Mouse (Mus musculus): ENCODE measurements around the gene Orc6. TPM values are rescaled to one million over a fixed set of nuclear protein-coding genes. Genes with fewer than 3 reads are reported as not detected.
A peak's percentile ranks its signal among the peaks of the same experiment; 100 is the strongest.

Orc6 gene
- polyA plus RNA-seq, 1 experiment from 2014 or later: 111 TPM

DNA sequence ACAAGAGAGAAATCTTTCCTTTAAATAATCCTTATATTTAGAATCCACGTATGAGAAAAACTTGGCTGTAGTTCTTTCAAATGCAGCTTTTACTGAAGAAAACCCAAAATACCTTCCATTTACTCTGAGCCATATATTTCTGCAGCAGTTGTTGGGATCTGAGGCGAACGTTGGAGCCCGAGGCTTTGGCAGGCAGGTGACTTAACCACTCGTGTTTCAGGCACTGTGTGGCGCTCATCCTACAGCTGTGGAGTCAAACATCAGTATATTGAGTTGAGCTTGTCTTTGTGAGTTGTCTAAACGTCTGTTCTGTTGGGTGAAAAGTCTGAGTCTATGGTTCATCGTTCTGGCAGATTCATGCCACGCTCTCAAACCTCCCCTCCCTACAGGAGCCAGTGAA, 27.6 kb downstream of the Orc6 start:
- no peak for ATAC-seq (replicated peaks; ENCODE audit: low FRiP score)
- Histone ChIP-seq H3K4me1 (no peaks in the 10 kb centered on the region), H3K36me3 (no peaks in the 10 kb centered on the region), H3K27ac (no peak overlapping the region), H3K9me3 (replicated peaks) (no peaks in the 10 kb centered on the region), H3K27me3 (no peaks in the 10 kb centered on the region), H3K9ac (no peak overlapping the region), H3K4me3 (replicated peaks) (no peak overlapping the region), H3K4me2 (no peak overlapping the region)
- 72% methylated on average over 9 of the region's 9 CpGs for WGBS

DNA sequence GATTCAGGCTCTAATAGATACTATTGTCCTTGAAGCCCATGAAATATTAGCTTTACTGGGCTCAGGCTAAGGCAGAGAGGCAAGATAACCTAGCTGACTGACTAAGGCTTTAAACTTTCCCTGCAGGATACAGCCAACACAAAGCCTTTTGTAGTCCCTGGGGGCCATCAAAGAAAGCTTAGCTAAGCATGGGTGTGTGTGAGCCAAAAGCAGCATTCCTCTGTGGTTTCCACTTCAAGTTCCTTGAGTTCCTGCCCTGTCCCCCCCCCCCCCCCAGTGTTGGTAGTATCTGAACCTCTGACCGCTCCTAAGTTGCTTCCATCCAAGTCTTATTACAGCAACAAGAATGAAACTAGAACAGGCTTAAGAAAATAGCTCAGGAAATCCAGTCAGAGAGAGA, 30.1 kb downstream of the Orc6 start:
- Histone ChIP-seq H3K4me2 (no peak overlapping the region), H3K27ac (no peak overlapping the region), H3K9ac (no peak overlapping the region), H3K9me3 (replicated peaks) (no peaks in the 10 kb centered on the region), H3K4me1 (no peaks in the 10 kb centered on the region), H3K36me3 (no peaks in the 10 kb centered on the region), H3K27me3 (no peaks in the 10 kb centered on the region), H3K4me3 (replicated peaks) (no peak overlapping the region)
- ATAC-seq (replicated peaks; ENCODE audit: low FRiP score): no peak
- 75% methylated on average over 1 of the region's 1 CpGs for WGBS

DNA sequence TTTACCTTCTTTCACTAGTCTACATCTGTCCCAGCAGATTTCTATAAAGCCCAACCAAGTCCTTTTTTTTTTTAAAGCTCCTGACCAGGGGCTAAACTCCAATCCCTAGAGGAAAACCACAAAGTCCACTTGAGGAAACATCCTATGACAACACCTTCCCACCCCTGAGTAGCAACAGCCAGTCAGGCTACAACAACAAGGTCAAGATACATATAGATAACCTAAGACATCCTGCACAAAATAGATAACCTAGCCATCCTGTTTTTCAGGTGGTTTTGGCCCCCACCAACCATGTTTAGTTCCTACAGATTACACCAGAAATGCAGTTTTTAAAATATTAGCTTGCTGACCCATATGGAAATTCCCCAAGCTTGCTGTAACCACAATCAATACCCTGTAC, 35.7 kb downstream of the Orc6 start:
- Histone ChIP-seq H3K9ac (no peak overlapping the region), H3K36me3 (no peaks in the 10 kb centered on the region), H3K27me3 (no peaks in the 10 kb centered on the region), H3K4me3 (replicated peaks) (no peak overlapping the region), H3K4me1 (peaks cover 8% of the 10 kb centered on the region), H3K4me2 (no peak overlapping the region), H3K9me3 (replicated peaks) (no peaks in the 10 kb centered on the region), H3K27ac (no peak overlapping the region)
- no peak for ATAC-seq (replicated peaks; ENCODE audit: low FRiP score)

DNA sequence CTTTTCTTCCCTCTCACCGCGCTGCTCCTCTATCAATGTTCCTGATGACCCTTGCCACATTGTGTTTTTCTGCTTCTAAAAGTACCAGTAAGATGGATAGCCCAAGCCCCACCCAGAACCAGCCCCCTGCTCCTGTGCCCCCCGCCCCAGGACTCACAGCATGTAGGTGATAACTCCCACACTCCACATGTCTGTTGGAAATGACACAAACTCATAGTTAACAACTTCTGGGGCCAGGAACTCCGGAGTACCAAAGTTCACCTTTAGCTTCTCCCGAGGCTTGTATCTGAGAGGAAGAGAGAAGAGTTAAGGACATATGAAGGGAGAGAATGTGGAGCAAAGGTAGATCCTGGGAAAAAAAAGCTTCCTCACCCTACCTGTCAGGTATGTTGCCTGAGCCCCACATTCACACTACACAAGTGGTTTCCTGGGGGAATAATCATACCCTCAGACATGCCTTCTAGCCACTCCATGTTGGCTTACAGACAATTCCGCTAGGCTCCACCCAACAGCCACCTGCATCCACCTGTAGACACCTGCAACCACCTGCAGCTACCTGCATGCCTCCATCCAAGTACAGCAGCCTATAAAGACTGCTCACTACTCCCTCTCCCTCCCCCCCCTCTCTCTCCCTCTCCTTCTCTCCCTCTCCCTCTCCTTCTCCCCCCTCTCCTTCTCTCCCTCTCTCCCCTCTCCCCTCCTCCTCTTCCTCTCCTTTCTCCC, 36.9 kb downstream of the Orc6 start:
- no peak overlapping the region for H3K4me2 ChIP-seq
- H3K4me1 ChIP-seq: peaks cover 13% of the 10 kb centered on the region
- H3K4me3 ChIP-seq (replicated peaks): no peak overlapping the region
- no peak for ATAC-seq (replicated peaks; ENCODE audit: low FRiP score)
- H3K27ac ChIP-seq: no peak overlapping the region
- H3K27me3 ChIP-seq: no peaks in the 10 kb centered on the region
- no peak overlapping the region for H3K9ac ChIP-seq
- WGBS: 66% methylated on average over 6 of the region's 6 CpGs
- no peaks in the 10 kb centered on the region for H3K36me3 ChIP-seq
- H3K9me3 ChIP-seq (replicated peaks): no peaks in the 10 kb centered on the region

DNA sequence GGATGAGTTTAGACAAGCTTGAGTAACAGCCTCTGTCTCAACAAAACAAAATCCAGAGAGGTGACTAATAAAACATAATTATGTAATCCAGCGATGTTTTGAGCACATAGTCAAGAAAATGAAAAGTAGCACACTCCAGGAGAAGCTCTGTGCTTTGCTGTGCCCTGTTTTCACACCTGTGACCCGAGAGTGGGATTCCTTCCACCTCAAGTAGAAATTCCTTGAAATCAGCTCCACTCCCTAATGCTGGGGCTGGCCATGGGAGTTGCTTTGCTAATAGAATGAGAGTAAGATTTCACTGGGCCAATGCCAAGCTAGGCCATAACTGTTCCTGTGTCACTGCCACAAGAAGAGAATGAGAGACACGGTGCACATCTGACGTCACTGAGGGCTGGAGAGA, 38.2 kb downstream of the Orc6 start:
- WGBS: 58% methylated on average over 4 of the region's 4 CpGs
- Histone ChIP-seq H3K27ac (peak overlapping the region; percentile 41; the same call in 1 of the 2 replicates), H3K27me3 (no peaks in the 10 kb centered on the region), H3K4me2 (no peak overlapping the region), H3K9me3 (replicated peaks) (no peaks in the 10 kb centered on the region), H3K4me1 (peaks cover 13% of the 10 kb centered on the region), H3K9ac (no peak overlapping the region), H3K4me3 (replicated peaks) (no peak overlapping the region), H3K36me3 (no peaks in the 10 kb centered on the region)
- ATAC-seq (replicated peaks; ENCODE audit: low FRiP score): no peak

DNA sequence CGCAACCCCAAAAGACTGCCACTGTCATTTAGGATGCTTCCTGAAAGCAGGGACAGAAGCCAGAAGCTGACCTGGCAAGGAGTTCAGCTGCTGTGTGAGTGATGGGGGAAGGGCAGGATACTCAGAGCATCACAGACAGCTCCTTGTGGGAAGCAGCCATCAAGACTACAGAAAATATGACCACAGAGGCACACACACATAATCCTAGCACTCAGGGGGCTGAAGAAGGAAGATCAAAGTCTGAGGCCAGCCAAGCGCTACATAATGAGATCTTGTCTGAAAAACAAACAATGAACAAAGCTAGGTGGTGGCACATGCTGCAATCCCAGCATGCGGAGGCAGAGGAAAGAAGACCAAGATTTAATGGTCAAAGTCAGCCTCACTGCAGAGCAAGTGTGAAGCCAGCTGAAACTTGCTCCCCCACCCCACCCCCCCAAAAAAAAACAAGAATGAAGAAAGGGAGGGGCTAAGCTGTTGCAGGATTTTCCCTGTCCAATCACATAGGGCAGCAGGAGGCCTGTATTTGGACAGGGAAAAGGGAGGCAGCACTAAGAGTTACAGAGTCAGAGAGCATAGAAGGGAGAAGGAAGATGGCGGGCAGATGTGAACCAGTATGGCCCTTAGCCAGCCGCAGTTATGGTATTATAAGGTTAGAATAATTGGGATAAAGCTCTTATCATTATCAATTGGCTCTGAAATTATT, 40.6 kb downstream of the Orc6 start:
- Histone ChIP-seq H3K27me3 (no peaks in the 10 kb centered on the region), H3K4me1 (peaks cover 13% of the 10 kb centered on the region), H3K9me3 (replicated peaks) (no peaks in the 10 kb centered on the region), H3K36me3 (no peaks in the 10 kb centered on the region), H3K4me2 (no peak overlapping the region), H3K9ac (no peak overlapping the region), H3K27ac (peak overlapping the region; percentile 48; the same call in 1 of the 2 replicates), H3K4me3 (replicated peaks) (no peak overlapping the region)
- peak; percentile 82 for ATAC-seq (replicated peaks; ENCODE audit: low FRiP score)
- WGBS: 43% methylated on average over 5 of the region's 5 CpGs

DNA sequence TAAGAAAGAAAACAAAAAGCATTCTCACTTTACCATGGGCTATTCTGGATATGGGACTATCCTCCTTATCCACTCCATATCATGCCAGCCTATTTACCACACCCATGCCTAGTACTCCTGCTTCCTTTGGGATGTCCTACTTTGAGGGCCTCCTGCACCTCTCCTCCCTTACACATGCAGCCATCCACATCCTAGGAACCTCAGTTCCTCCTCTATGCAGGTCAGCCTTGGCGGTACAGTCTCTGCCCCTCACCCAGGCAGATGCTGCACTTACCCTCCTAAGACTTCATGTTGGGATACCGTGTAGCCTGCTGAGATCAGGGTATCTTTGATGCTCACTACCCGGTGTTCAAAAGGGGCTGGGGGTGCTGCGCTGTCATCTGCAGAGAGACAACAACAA, 53.9 kb downstream of the Orc6 start:
- no peaks in the 10 kb centered on the region for H3K4me1 ChIP-seq
- H3K9me3 ChIP-seq (replicated peaks): no peaks in the 10 kb centered on the region
- no peak overlapping the region for H3K4me3 ChIP-seq (replicated peaks)
- no peaks in the 10 kb centered on the region for H3K36me3 ChIP-seq
- WGBS: 75% methylated on average over 4 of the region's 4 CpGs
- H3K9ac ChIP-seq: no peak overlapping the region
- H3K27ac ChIP-seq: no peak overlapping the region
- no peaks in the 10 kb centered on the region for H3K27me3 ChIP-seq
- H3K4me2 ChIP-seq: no peak overlapping the region
- ATAC-seq (replicated peaks; ENCODE audit: low FRiP score): no peak

Other genes with a start within 250 kb of the Orc6 start
- gene Fbxw9, start 239.6 kb upstream of the Orc6 start, polyA plus RNA-seq (2015; fragmentation: Nextera tagmentation; extraction: Ambion mirVana): 28.9 and 32.1 TPM in 2 replicates
- gene Gm5741, start 231.7 kb upstream of the Orc6 start, polyA plus RNA-seq (2015; fragmentation: Nextera tagmentation; extraction: Ambion mirVana): 0.66 and 0.82 TPM in 2 replicates
- gene Dhps, start 227.9 kb upstream of the Orc6 start, polyA plus RNA-seq (2015; fragmentation: Nextera tagmentation; extraction: Ambion mirVana): 68.8 and 72.3 TPM in 2 replicates
- gene Wdr83os, start 218.9 kb upstream of the Orc6 start, polyA plus RNA-seq (2015; fragmentation: Nextera tagmentation; extraction: Ambion mirVana): 141 TPM in 2 replicates
- 43.3 and 45.1 TPM in 2 replicates for gene Wdr83, start 218.3 kb upstream of the Orc6 start, polyA plus RNA-seq (2015; fragmentation: Nextera tagmentation; extraction: Ambion mirVana)
- 39.2 and 41.5 TPM in 2 replicates for gene Man2b1, start 216.4 kb upstream of the Orc6 start, polyA plus RNA-seq (2015; fragmentation: Nextera tagmentation; extraction: Ambion mirVana)
- 2.0 and 2.6 TPM in 2 replicates for gene Zfp791, start 176.5 kb upstream of the Orc6 start, polyA plus RNA-seq (2015; fragmentation: Nextera tagmentation; extraction: Ambion mirVana)
- not detected in 2 replicates for gene Cks1brt, start 147.7 kb upstream of the Orc6 start, polyA plus RNA-seq (2015; fragmentation: Nextera tagmentation; extraction: Ambion mirVana)
- not detected in 2 replicates for gene Olfr371, start 73.6 kb upstream of the Orc6 start, polyA plus RNA-seq (2015; fragmentation: Nextera tagmentation; extraction: Ambion mirVana)
- gene Vps35, start 170 bp downstream of the Orc6 start, polyA plus RNA-seq (2015; fragmentation: Nextera tagmentation; extraction: Ambion mirVana): 142 and 144 TPM in 2 replicates
- gene Mylk3, start 86.7 kb downstream of the Orc6 start, polyA plus RNA-seq (2015; fragmentation: Nextera tagmentation; extraction: Ambion mirVana): 1.7 and 2.4 TPM in 2 replicates
- 42.8 and 46.2 TPM in 2 replicates for gene 4921524J17Rik, start 133.2 kb downstream of the Orc6 start, polyA plus RNA-seq (2015; fragmentation: Nextera tagmentation; extraction: Ambion mirVana)
- 21.4 and 21.5 TPM in 2 replicates for gene Gpt2, start 192.9 kb downstream of the Orc6 start, polyA plus RNA-seq (2015; fragmentation: Nextera tagmentation; extraction: Ambion mirVana)